Mouse (Mus musculus): Measurements from ENCODE around the gene Prr15. TPM values are rescaled to one million over a fixed set of nuclear protein-coding genes. Genes with fewer than 3 reads are reported as not detected.

The Prr15 gene
- total and polyA plus RNA-seq, 3 experiments = 0.22 TPM; not detected in 2

DNA sequence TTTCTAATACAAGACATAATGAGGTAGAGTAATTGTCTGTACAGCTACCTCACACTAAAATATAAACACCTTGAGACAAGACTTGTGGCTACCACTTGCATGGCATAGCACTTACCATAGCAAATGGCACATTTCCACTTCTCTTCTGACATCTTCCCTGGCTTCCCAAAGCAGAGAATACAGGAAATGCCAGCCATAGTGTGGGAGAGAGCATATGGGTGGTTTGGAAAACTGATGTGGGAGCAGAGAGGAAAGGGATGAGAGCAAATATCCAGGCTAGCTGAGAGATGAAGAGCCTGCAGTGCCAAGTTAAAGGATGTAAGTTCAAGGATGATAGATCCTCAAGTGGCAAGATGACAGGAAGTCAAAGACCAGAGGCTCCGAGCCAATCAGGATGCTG lies 19.9 kb upstream of the Prr15 start:
- Histone ChIP-seq H3K27me3 (ENCODE audit: insufficient read depth, low read length) (no peaks in the 10 kb centered on the region), H3K9me3 (replicated peaks) (peaks cover 44% of the 10 kb centered on the region), H3K4me3 (ENCODE audit: low read depth, low read length) (no peak overlapping the region), H3K36me3 (replicated peaks) (no peaks in the 10 kb centered on the region), H3K4me1 (ENCODE audit: insufficient read depth, low read depth, low read length) (no peaks in the 10 kb centered on the region)
- TF ChIP-seq GATA1 (IDR thresholded peaks at IDR 0.05; ENCODE audit: borderline replicate concordance, low read length) (no peak), GATA2 (IDR thresholded peaks at IDR 0.05; ENCODE audit: borderline replicate concordance, low read depth, low read length) (no peak), CTCF (IDR thresholded peaks at IDR 0.05; ENCODE audit: low read depth, low read length) (no peak), TAL1 (conservative IDR thresholded peaks at IDR 0.05; ENCODE audit: low read depth, low read length) (no peak), POLR2AphosphoS5 (IDR thresholded peaks at IDR 0.05; ENCODE audit: insufficient replicate concordance, low read depth, low read length) (no peak)
- ATAC-seq (ENCODE audit: extremely low read depth, insufficient number of reproducible peaks, low FRiP score, poor library complexity, severe bottlenecking) (no peak), DNase-seq (ENCODE audit: low spot score) (no peak)

DNA sequence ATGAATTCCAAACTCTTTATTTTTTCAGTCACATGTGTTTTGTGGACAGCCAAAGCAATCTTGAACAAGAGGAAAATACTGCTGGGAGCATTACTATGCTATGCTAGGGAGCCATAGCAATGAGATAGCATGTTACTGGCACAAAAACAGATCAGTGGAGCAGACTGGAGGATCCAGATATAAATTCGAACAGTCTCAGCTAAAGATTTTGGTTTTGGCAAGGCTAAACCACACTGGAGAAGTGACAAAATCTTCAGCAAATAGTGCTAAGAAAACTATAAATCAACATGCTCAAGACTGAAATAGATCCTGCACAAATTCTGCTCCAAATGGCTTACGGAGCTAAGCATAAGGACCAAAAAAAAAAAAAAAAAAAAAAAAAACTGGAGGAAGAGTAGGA lies 12.6 kb upstream of the Prr15 start:
- H3K4me1 ChIP-seq (ENCODE audit: insufficient read depth, low read depth, low read length) = no peaks in the 10 kb centered on the region
- no peaks in the 10 kb centered on the region for H3K27me3 ChIP-seq (ENCODE audit: insufficient read depth, low read length)
- peaks cover 35% of the 10 kb centered on the region for H3K9me3 ChIP-seq (replicated peaks)
- ATAC-seq (ENCODE audit: extremely low read depth, insufficient number of reproducible peaks, low FRiP score, poor library complexity, severe bottlenecking) (no peak), DNase-seq (ENCODE audit: low spot score) (no peak)
- no peak for TF ChIP-seq POLR2AphosphoS5 (IDR thresholded peaks at IDR 0.05; ENCODE audit: insufficient replicate concordance, low read depth, low read length)
- TF ChIP-seq TAL1 (conservative IDR thresholded peaks at IDR 0.05; ENCODE audit: low read depth, low read length) = no peak
- TF ChIP-seq GATA2 (IDR thresholded peaks at IDR 0.05; ENCODE audit: borderline replicate concordance, low read depth, low read length) = no peak
- TF ChIP-seq GATA1 (IDR thresholded peaks at IDR 0.05; ENCODE audit: borderline replicate concordance, low read length) = no peak
- TF ChIP-seq CTCF (IDR thresholded peaks at IDR 0.05; ENCODE audit: low read depth, low read length) = no peak
- no peaks in the 10 kb centered on the region for H3K36me3 ChIP-seq (replicated peaks)
- no peak overlapping the region for H3K4me3 ChIP-seq (ENCODE audit: low read depth, low read length)

DNA sequence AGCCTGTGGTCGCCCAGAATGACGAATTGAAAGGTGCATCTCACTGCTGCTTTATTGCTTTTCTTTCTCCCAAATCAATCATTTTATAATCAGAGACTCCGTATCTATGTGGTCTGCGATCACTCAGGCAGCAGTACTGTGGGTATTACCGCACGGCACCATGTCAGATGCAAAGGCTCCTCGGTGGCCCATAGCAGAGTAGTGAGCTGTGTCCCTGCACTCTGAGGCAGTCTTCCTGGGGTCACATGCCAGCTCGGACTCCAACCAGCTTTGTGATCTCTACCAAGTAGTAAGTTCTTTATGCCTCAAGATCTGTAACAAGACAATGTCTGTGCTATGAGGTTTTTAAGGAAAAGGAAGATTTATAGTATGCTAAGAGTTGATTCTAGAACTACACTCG lies 7.0 kb upstream of the Prr15 start:
- ATAC-seq (ENCODE audit: extremely low read depth, insufficient number of reproducible peaks, low FRiP score, poor library complexity, severe bottlenecking) = no peak
- TF ChIP-seq POLR2AphosphoS5 (IDR thresholded peaks at IDR 0.05; ENCODE audit: insufficient replicate concordance, low read depth, low read length) = no peak
- TF ChIP-seq GATA1 (IDR thresholded peaks at IDR 0.05; ENCODE audit: borderline replicate concordance, low read length) = no peak
- TF ChIP-seq CTCF (IDR thresholded peaks at IDR 0.05; ENCODE audit: low read depth, low read length) = no peak
- no peak for TF ChIP-seq TAL1 (conservative IDR thresholded peaks at IDR 0.05; ENCODE audit: low read depth, low read length)
- TF ChIP-seq GATA2 (IDR thresholded peaks at IDR 0.05; ENCODE audit: borderline replicate concordance, low read depth, low read length) = no peak
- no peaks in the 10 kb centered on the region for H3K27me3 ChIP-seq (ENCODE audit: insufficient read depth, low read length)
- no peak overlapping the region for H3K4me3 ChIP-seq (ENCODE audit: low read depth, low read length)
- DNase-seq (ENCODE audit: low spot score) = no peak
- no peaks in the 10 kb centered on the region for H3K4me1 ChIP-seq (ENCODE audit: insufficient read depth, low read depth, low read length)
- no peaks in the 10 kb centered on the region for H3K36me3 ChIP-seq (replicated peaks)
- H3K9me3 ChIP-seq (replicated peaks) = peaks cover 31% of the 10 kb centered on the region

DNA sequence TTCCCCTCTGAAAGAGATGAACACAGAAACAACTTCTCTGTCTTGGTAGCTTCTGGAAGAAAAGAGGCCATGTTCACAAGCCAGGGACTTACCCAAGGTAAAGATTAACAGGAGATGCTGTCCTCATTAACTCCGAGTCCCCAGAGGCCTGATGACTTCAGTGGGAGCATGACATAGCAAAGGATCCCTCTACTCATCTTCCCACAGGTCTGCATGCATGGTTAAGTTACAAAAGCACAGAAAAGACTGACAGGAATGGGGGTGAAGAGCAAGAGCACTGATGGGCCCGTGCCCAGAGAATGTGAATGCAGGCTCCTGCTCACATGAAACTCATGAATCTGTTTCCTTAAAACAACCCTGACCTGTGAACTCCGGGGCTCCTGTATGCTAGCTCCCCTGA lies 6.4 kb upstream of the Prr15 start:
- TF ChIP-seq GATA1 (IDR thresholded peaks at IDR 0.05; ENCODE audit: borderline replicate concordance, low read length) (no peak), POLR2AphosphoS5 (IDR thresholded peaks at IDR 0.05; ENCODE audit: insufficient replicate concordance, low read depth, low read length) (no peak)
- no peak overlapping the region for H3K4me3 ChIP-seq (ENCODE audit: low read depth, low read length)
- peaks cover 31% of the 10 kb centered on the region for H3K9me3 ChIP-seq (replicated peaks)
- H3K27me3 ChIP-seq (ENCODE audit: insufficient read depth, low read length) = no peaks in the 10 kb centered on the region
- DNase-seq (ENCODE audit: low spot score) (no peak), ATAC-seq (ENCODE audit: extremely low read depth, insufficient number of reproducible peaks, low FRiP score, poor library complexity, severe bottlenecking) (no peak)
- no peaks in the 10 kb centered on the region for H3K36me3 ChIP-seq (replicated peaks)
- no peaks in the 10 kb centered on the region for H3K4me1 ChIP-seq (ENCODE audit: insufficient read depth, low read depth, low read length)

DNA sequence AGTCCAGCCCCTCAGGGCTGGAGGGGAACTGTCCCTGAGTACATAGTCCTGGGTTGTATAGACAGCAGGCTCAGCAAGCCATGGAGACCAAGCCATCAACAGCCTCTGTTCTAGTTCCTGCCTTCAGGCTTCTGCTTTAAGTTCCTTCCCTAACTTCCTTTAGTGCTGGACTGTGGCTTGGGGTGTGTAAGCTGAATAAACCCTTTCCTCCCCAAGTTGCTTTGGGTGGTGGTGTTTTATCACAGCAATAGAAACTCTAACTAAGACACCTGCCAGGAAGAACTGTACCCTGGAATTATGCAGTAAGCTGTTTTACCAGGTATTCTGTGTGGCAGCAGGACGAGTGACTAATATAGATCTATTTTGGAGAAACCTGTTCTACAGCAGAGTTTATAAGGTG lies 5.4 kb upstream of the Prr15 start:
- ATAC-seq (ENCODE audit: extremely low read depth, insufficient number of reproducible peaks, low FRiP score, poor library complexity, severe bottlenecking) = no peak

DNA sequence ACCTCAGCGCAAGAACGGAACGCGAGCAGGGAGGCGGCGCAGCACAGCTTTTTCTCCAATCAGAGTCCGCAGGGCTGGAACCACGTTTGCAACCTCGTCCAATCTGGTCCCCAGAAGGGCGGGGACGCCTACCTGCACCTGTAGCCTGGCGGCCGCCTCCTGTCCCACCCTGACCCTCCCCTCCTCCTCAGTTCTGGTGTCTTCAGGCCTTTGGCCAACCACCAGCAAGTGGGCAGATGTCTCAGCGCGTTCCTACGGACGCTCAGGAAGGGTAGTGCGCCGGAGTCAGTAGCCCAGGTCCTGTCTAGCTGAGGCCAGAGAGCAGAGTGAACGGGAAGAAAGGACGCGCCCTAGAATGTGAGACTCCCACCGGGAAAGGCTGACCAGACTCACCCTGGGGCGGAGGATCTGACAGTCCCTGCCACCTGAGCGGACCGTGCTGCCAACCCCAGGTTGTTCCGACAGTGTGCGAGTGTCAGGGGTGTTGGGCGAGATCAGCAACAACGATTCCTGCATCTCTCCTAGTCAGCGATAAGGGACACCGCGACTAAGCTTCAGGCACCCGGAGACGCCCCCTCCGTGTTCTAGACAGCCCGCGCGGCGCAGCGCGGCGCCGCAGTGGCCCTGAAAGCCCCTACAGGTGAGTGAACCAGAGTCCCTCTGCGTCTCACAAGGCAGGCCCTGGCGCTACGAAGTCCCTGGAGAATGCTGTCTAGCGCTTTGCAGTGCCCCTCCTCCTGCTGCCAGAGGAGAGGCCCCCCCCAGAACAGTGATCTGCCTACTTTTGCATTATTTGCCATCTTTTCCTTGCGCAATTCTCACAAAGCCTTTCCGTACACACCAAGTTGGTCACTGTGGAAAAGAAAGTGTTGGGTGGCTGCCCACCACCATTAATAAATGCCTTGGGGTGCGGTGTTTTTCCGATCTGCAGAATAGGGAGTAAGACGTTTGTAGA lies 1.3 kb downstream of the Prr15 start:
- Histone ChIP-seq H3K9me3 (replicated peaks) (peaks cover 38% of the 10 kb centered on the region), H3K4me3 (ENCODE audit: low read depth, low read length) (no peak overlapping the region), H3K36me3 (replicated peaks) (no peaks in the 10 kb centered on the region), H3K27me3 (ENCODE audit: insufficient read depth, low read length) (no peaks in the 10 kb centered on the region), H3K4me1 (ENCODE audit: insufficient read depth, low read depth, low read length) (no peaks in the 10 kb centered on the region)
- ATAC-seq (ENCODE audit: extremely low read depth, insufficient number of reproducible peaks, low FRiP score, poor library complexity, severe bottlenecking) (no peak; the same call in 1 of the 2 replicates), DNase-seq (ENCODE audit: low spot score) (no peak)
- TF ChIP-seq TAL1 (conservative IDR thresholded peaks at IDR 0.05; ENCODE audit: low read depth, low read length) (no peak), CTCF (IDR thresholded peaks at IDR 0.05; ENCODE audit: low read depth, low read length) (no peak), GATA1 (IDR thresholded peaks at IDR 0.05; ENCODE audit: borderline replicate concordance, low read length) (no peak), GATA2 (IDR thresholded peaks at IDR 0.05; ENCODE audit: borderline replicate concordance, low read depth, low read length) (no peak), POLR2AphosphoS5 (IDR thresholded peaks at IDR 0.05; ENCODE audit: insufficient replicate concordance, low read depth, low read length) (no peak)

More for the DNA sequence above, 5.4 kb upstream of the Prr15 start:
- no peaks in the 10 kb centered on the region for H3K27me3 ChIP-seq (ENCODE audit: insufficient read depth, low read length)
- TF ChIP-seq POLR2AphosphoS5 (IDR thresholded peaks at IDR 0.05; ENCODE audit: insufficient replicate concordance, low read depth, low read length) = no peak
- TF ChIP-seq GATA1 (IDR thresholded peaks at IDR 0.05; ENCODE audit: borderline replicate concordance, low read length) = no peak
- TF ChIP-seq CTCF (IDR thresholded peaks at IDR 0.05; ENCODE audit: low read depth, low read length) = no peak
- no peak for TF ChIP-seq TAL1 (conservative IDR thresholded peaks at IDR 0.05; ENCODE audit: low read depth, low read length)
- no peak for TF ChIP-seq GATA2 (IDR thresholded peaks at IDR 0.05; ENCODE audit: borderline replicate concordance, low read depth, low read length)
- no peaks in the 10 kb centered on the region for H3K36me3 ChIP-seq (replicated peaks)
- H3K4me3 ChIP-seq (ENCODE audit: low read depth, low read length) = no peak overlapping the region
- no peaks in the 10 kb centered on the region for H3K4me1 ChIP-seq (ENCODE audit: insufficient read depth, low read depth, low read length)
- peaks cover 28% of the 10 kb centered on the region for H3K9me3 ChIP-seq (replicated peaks)
- DNase-seq (ENCODE audit: low spot score) = no peak

Measured in G1E (cell line).